Mouse (Mus musculus): ENCODE results near the gene Gne. TPM values are rescaled to one million over a fixed set of nuclear protein-coding genes. Genes with fewer than 3 reads are reported as not detected.

Gne gene
- total RNA-seq (2023), result 10 to 100 TPM; 27.1 to 30.3 TPM

DNA sequence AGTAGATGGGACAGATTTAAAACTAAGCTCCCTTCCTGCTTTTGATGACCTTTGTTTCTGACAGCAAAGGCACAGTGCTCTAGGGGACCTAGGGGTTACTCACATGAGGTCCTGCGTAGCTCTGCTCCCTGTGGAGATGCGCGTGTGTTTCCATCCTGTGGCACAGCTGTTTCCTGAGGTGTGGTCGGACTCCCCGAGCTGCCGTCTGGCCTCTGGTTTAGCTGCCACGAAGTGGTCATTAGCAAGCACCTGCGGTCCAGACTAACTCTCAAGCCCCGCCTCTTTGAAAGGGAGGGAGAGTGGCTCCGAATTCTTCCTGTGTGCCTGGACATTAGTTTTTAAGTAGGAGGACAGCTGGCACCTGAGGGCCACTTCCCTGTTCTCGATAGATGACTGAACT is at the start of gene Gne:
Gene Gne (minus strand): TSS at position 233 of the 400 bp plus-strand sequence.

DNA sequence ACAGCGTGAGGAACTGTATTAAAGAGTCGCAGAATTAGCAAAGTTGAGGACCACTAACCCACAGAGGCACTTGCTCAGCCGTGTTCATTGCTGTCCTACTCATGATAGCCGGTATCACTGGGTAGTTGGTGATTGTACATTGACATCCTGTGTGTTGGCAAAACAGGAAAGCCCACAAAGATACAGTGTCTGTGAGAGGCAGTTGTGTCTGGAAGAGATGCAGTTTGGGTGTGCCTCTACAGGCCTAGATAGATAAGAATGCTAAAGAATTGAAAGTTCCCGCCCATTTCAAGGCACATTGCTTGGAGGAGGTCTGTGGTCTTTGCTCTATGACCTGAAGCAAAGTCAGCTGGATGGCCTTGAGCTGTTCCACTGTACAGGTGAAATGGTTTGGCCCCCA is 79.9 kb downstream of the Gne start, which contains the start of gene Clta:
Gene Clta (plus strand): TSS at position 327 of the 400 bp plus-strand sequence.

Other genes starting within 250 kb of the Gne start
- not detected for gene Olfr157, start 244.0 kb downstream of the Gne start, total RNA-seq (2023)
- gene Olfr155, start 232.6 kb downstream of the Gne start, total RNA-seq (2023), result not detected
- under 1 TPM; 0.18 to 0.39 TPM for gene Reck, start 208.6 kb downstream of the Gne start, total RNA-seq (2023)
- 100 to 1,000 TPM in 1 of 2 experiments, 10 to 100 TPM in 1; 88.0 to 102 TPM for gene Glipr2, start 126.8 kb downstream of the Gne start, total RNA-seq (2023)
- 1 to 10 TPM; 2.7 to 4.5 TPM for gene Ccin, start 100.7 kb downstream of the Gne start, total RNA-seq (2023)
- gene Clta, start 79.7 kb downstream of the Gne start, total RNA-seq (2023), result 100 to 1,000 TPM; 299 to 312 TPM
- 100 to 1,000 TPM; 130 to 142 TPM for gene Rnf38, start 149.6 kb upstream of the Gne start, total RNA-seq (2023)
- gene Melk, start 216.7 kb upstream of the Gne start, total RNA-seq (2023), result under 1 TPM; 0.37 to 0.70 TPM